Mouse (Mus musculus) forebrain, embryonic 11.5 days (tissue): Measurements from ENCODE around the gene Cyp2c70. TPM values are rescaled to one million over a fixed set of nuclear protein-coding genes. Genes with fewer than 3 reads are reported as not detected.

Experiments used
- polyA plus RNA-seq: library from polyadenylated mRNA; unstranded; fragments of >200 nt; fragmentation: Nextera tagmentation; extraction: Ambion mirVana; gene quantifications from 2 replicates; pipeline ENCODE4 v1.2.1, GENCODE M21; 2014

The Cyp2c70 gene
- polyA plus RNA-seq, 1 experiment from 2014 or later = not detected

Other genes starting within 250 kb of the Cyp2c70 start
- not detected in 2 replicates for gene Cyp2c37, start 194.9 kb downstream of the Cyp2c70 start, polyA plus RNA-seq
- not detected in 2 replicates for gene Cyp2c54, start 113.5 kb downstream of the Cyp2c70 start, polyA plus RNA-seq
- not detected in 2 replicates for gene Cyp2c50, start 97.6 kb downstream of the Cyp2c70 start, polyA plus RNA-seq
- 71.2 and 73.9 TPM in 2 replicates for gene Pdlim1, start 84.5 kb upstream of the Cyp2c70 start, polyA plus RNA-seq